ENCODE assay signal across 10 mouse cellular contexts in the genomic region with DNA sequence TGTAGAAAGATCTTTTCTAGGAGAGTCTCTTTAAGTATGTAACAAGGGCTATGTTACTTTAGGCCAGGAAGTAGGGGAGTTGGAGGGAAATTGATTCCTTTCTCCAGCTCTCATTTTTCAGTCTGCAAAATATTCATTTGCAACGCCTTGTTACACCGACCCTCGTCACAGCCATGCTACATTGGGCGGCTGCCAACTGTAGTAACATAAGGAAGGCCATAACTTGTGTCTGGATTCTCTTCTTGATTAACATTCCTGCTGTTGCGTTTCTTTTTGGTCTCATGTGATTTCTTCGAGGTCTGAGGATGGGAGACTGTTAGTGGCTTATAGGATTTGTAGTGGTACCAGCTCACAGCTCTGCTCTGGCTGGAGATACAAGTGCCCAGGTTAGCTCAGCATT. TPM values are rescaled to one million over a fixed set of nuclear protein-coding genes. Genes with fewer than 3 reads are reported as not detected.
DNase-seq lines count a peak whose midpoint lies in the region; ATAC-seq and TF ChIP-seq lines count a peak whose summit lies in the region.
"Had no signal": no experiment of that assay in that cellular context is flagged by ENCODE, and none has a peak within 500 bp of the region (broad histone marks: within the 10 kb centered on the region; RNA-seq: fewer than 3 reads in every experiment).

No protein-coding gene starts in this region.

- no peak for TF ChIP-seq EP300 in liver, postnatal 0 days (IDR thresholded peaks at IDR 0.05; ENCODE audit: low read depth)

- no peaks in the 10 kb centered on the region for H3K36me3 ChIP-seq in heart, embryonic 15.5 days
- H3K36me3 ChIP-seq in liver, embryonic 12.5 days = peaks cover 45% of the 10 kb centered on the region
- H3K36me3 ChIP-seq in liver, postnatal 0 days (replicated peaks; ENCODE audit: insufficient read depth, low read length) = no peaks in the 10 kb centered on the region
- H3K36me3 ChIP-seq in embryonic facial prominence, embryonic 15.5 days = no peaks in the 10 kb centered on the region
- peaks cover 7% of the 10 kb centered on the region; the same call in 1 of the 2 replicates for H3K36me3 ChIP-seq in liver, embryonic 13.5 days

- no peak overlapping the region for H3K9ac ChIP-seq in heart, embryonic 15.5 days
- no peak overlapping the region for H3K9ac ChIP-seq in liver, embryonic 12.5 days
- no peak overlapping the region for H3K9ac ChIP-seq in liver, postnatal 0 days (replicated peaks)
- H3K9ac ChIP-seq in embryonic facial prominence, embryonic 15.5 days = no peak overlapping the region
- H3K9ac ChIP-seq in liver, embryonic 13.5 days = no peak overlapping the region

- DNase-seq in heart, adult 9 months (ENCODE audit: low spot score in 2 of 2) = no peak
- DNase-seq in liver, postnatal 0 days = no peak
- DNase-seq in liver, embryonic 13.5 days = no peak
- DNase-seq in frontal cortex, adult 2 months (ENCODE audit: extremely low spot score in 1 of 2, low spot score in 1 of 2) = no peak
- DNase-seq: cerebellum, adult 8-10 months; thymus, postnatal 36 days had no signal

- H3K4me2 ChIP-seq in heart, embryonic 15.5 days = peak overlapping the region; percentile 73
- peak overlapping the region; percentile 90; the same call in 1 of the 2 replicates for H3K4me2 ChIP-seq in liver, embryonic 12.5 days
- H3K4me2 ChIP-seq in liver, postnatal 0 days (ENCODE audit: low read depth, low read length) = no peak overlapping the region
- H3K4me2 ChIP-seq in embryonic facial prominence, embryonic 15.5 days (replicated peaks) = peak overlapping the region; percentile 58
- 0 out of 2 replicates have a peak overlapping the region, but pooled peaks have one; percentile 0 for H3K4me2 ChIP-seq in liver, embryonic 13.5 days

- peaks cover 24% of the 10 kb centered on the region for H3K4me1 ChIP-seq in heart, embryonic 15.5 days (replicated peaks)
- H3K4me1 ChIP-seq in liver, embryonic 12.5 days = peaks cover 47% of the 10 kb centered on the region
- peaks cover 10% of the 10 kb centered on the region for H3K4me1 ChIP-seq in liver, postnatal 0 days (ENCODE audit: insufficient read depth)
- peaks cover 17% of the 10 kb centered on the region for H3K4me1 ChIP-seq in embryonic facial prominence, embryonic 15.5 days
- H3K4me1 ChIP-seq in liver, embryonic 13.5 days (replicated peaks) = peaks cover 36% of the 10 kb centered on the region

- peak overlapping the region; percentile 71; the same call in 1 of the 2 replicates for H3K4me3 ChIP-seq in heart, embryonic 15.5 days
- no peak overlapping the region for H3K4me3 ChIP-seq in liver, embryonic 12.5 days
- no peak overlapping the region for H3K4me3 ChIP-seq in liver, postnatal 0 days (ENCODE audit: low read depth, low read length)
- no peak overlapping the region for H3K4me3 ChIP-seq in embryonic facial prominence, embryonic 15.5 days (replicated peaks)
- no peak overlapping the region for H3K4me3 ChIP-seq in liver, embryonic 13.5 days (replicated peaks)
- H3K4me3 ChIP-seq: left cerebral cortex, adult 2 months had no signal

- WGBS in heart, embryonic 15.5 days = 27% methylated on average over 6 of the region's 6 CpGs
- WGBS in liver, embryonic 12.5 days (ENCODE audit: insufficient replicate concordance) = 74% methylated on average over 6 of the region's 6 CpGs
- WGBS in liver, postnatal 0 days (ENCODE audit: insufficient replicate concordance) = 65% methylated on average over 6 of the region's 6 CpGs
- WGBS in embryonic facial prominence, embryonic 15.5 days = 28% methylated on average over 6 of the region's 6 CpGs
- 70% methylated on average over 6 of the region's 6 CpGs for WGBS in liver, embryonic 13.5 days (ENCODE audit: insufficient replicate concordance)

- H3K27me3 ChIP-seq in heart, embryonic 15.5 days = no peaks in the 10 kb centered on the region; the same call in 1 of the 2 replicates
- H3K27me3 ChIP-seq in liver, embryonic 12.5 days (replicated peaks) = peaks cover 15% of the 10 kb centered on the region
- no peaks in the 10 kb centered on the region for H3K27me3 ChIP-seq in liver, postnatal 0 days (ENCODE audit: insufficient read depth, low read length)
- peaks cover 4% of the 10 kb centered on the region; the same call in 1 of the 2 replicates for H3K27me3 ChIP-seq in embryonic facial prominence, embryonic 15.5 days
- no peaks in the 10 kb centered on the region; the same call in 1 of the 2 replicates for H3K27me3 ChIP-seq in liver, embryonic 13.5 days

- ATAC-seq in heart, embryonic 15.5 days (replicated peaks; ENCODE audit: insufficient number of reproducible peaks, insufficient read depth, low FRiP score, low read depth) = no peak
- ATAC-seq in liver, embryonic 12.5 days = no peak
- ATAC-seq in liver, postnatal 0 days = no peak
- ATAC-seq in embryonic facial prominence, embryonic 15.5 days (ENCODE audit: insufficient number of reproducible peaks, low FRiP score, low TSS enrichment, low read depth) = no peak
- ATAC-seq in liver, embryonic 13.5 days (ENCODE audit: low read depth) = no peak

- H3K9me3 ChIP-seq in heart, embryonic 15.5 days (replicated peaks) = no peaks in the 10 kb centered on the region
- no peaks in the 10 kb centered on the region for H3K9me3 ChIP-seq in liver, embryonic 12.5 days (replicated peaks)
- H3K9me3 ChIP-seq in liver, postnatal 0 days (ENCODE audit: low read length) = no peaks in the 10 kb centered on the region
- H3K9me3 ChIP-seq in embryonic facial prominence, embryonic 15.5 days (replicated peaks) = no peaks in the 10 kb centered on the region
- no peaks in the 10 kb centered on the region for H3K9me3 ChIP-seq in liver, embryonic 13.5 days (replicated peaks)

- no peak for TF ChIP-seq CTCF in liver, postnatal 0 days (IDR thresholded peaks at IDR 0.05; ENCODE audit: low read depth)

- H3K27ac ChIP-seq in heart, embryonic 15.5 days = 0 out of 2 replicates have a peak overlapping the region, but pooled peaks have one; percentile 22
- H3K27ac ChIP-seq in liver, embryonic 12.5 days = no peak overlapping the region
- H3K27ac ChIP-seq in liver, postnatal 0 days (ENCODE audit: low read depth) = no peak overlapping the region
- H3K27ac ChIP-seq in embryonic facial prominence, embryonic 15.5 days (replicated peaks) = peak overlapping the region; percentile 55
- H3K27ac ChIP-seq in liver, embryonic 13.5 days = no peak overlapping the region
- H3K27ac ChIP-seq: left cerebral cortex, adult 2 months had no signal

RNA-seq across cellular contexts. Expression of gene Tmem164, which starts 4.5 kb away (rescaled TPM):
- 53.4 and 54.8 TPM in 2 replicates for polyA plus RNA-seq in heart, embryonic 15.5 days (2015; fragmentation: Nextera tagmentation; extraction: Ambion mirVana)
- 40.1 and 41.8 TPM in 2 replicates for polyA plus RNA-seq in liver, embryonic 12.5 days (2016; fragmentation: Nextera tagmentation; extraction: Ambion mirVana)
- 7.3 and 8.7 TPM in 2 replicates for polyA plus RNA-seq in liver, postnatal 0 days (2015; fragmentation: Nextera tagmentation; extraction: Ambion mirVana)
- polyA plus RNA-seq in embryonic facial prominence, embryonic 15.5 days (2015; fragmentation: Nextera tagmentation; extraction: Ambion mirVana) = 47.3 and 48.1 TPM in 2 replicates
- 24.1 and 29.7 TPM in 2 replicates for polyA plus RNA-seq in liver, embryonic 13.5 days (2015; fragmentation: Nextera tagmentation; extraction: Ambion mirVana)
- 13.9 and 15.6 TPM in 2 replicates for polyA plus RNA-seq in frontal cortex, adult 2 months (2012; rRNA removed)

Comparison
In these comparisons a context has a peak if more than half of its experiments do, and no peak if none do; other contexts are left out.
1. H3K27ac ChIP-seq: peak in heart, embryonic 15.5 days (single experiment) and embryonic facial prominence, embryonic 15.5 days (single experiment); none in liver, embryonic 12.5 days (single experiment), liver, postnatal 0 days (single experiment) and liver, embryonic 13.5 days (single experiment).